Mouse (Mus musculus) left cerebral cortex, postnatal 10 days (tissue): ENCODE measurements around the gene Smim24. TPM values are rescaled to one million over a fixed set of nuclear protein-coding genes. Genes with fewer than 3 reads are reported as not detected.

Experiments used
- DNase-seq, 2 experiments: peaks; one replicate each; pipeline ENCODE4 v3.0.0; 2021 to 2022; ENCODE audit warnings: low spot score in 2 of 2, mixed read lengths in 1 of 2; ENCODE audit errors: extremely low spot score in 1 of 2
- intact Hi-C: fragments of 180-260 bp; cut with DNase I; formaldehyde crosslinking; loops from one replicate; pipeline ENCODE4 v1.15.1; 2025
- total RNA-seq, 2 experiments: library from RNA; stranded (reverse); gene quantifications; 2 replicates each; pipeline ENCODE4 v1.2.3; 2021

Smim24 gene
- 1 to 10 TPM; 2.0 to 2.2 TPM for total RNA-seq

DNA sequence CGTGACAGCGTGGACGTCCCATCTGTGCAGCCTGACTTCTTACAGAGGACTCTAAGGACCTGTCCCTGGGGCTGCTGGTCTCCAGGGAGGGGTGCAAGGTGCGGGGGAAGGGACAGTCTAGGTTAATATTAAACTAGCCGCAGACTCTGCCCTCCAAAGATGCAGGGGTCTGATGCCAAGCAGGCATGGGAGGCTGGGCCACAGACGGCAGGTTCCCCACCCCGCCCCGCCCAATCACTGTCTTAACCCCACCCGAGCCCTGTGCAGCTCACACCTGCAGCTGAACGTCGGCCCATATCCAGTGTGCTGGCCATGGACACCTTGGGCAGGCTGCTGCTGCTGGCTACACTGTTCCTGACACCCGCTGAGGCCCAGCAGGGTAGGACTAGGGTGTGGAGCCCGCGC, at the start of gene Smim24:
Gene Smim24, plus strand, starts transcription at position 271 of the 405 bp plus-strand sequence.
- intact Hi-C loops, result no loop called here
- DNase-seq, result no peak

DNA sequence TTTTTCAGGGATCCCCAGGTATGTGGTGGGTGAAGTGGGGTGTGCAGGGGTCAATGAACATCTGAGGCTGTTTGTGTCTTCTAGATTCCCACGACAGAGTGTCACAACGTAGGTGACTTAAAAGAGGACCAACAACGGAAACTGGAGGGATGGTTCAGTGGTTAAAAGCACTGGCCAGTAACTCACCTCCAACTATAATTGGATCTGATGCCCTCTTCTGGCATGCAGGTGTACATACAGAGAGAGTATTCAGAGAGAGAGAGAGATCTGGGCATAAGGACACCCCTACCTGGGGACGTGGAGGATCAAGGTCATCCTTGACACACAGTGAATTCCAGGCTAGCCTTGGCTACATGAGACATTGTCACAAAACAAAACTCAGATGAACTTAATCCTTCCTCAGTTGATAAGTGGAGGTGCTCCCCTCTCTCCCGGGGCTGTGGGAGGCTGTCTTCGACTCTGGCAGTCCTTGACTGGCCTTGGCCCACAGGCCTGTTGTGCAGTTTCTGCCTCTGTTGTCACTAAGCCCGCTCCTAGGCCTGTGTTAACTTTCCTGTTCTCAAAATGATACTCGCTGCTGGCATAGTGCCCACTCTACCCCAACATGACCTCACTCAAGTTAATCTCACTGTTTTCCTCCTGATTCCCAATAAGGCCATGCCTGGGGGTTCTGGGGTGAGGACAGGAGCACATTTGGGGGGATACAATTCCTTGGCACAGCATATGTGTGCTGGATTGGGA, 48.3 kb upstream of the Smim24 start:
- intact Hi-C loops, result loop anchor here (5.0 kb wide), 1 partner anchor 147 kb away; no protein-coding TSS in a partner anchor
- no peak for DNase-seq

DNA sequence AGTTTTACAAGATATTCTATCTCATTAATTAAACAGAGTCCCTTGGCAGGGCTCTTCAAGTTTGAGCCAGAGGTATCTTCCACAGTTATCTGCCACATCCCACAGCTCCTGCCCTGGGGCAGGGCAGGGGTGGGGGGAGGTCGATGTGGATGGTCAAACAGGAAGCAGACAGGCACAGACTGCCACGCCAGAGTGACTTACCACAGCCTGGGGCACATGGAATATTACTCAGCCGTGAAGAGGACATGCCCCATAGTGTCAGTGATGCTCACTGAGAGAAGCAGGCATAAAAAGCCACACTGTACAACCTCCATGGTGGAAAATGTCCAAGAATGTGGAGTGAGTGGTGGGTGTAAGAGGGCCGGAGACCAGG, 47.7 kb upstream of the Smim24 start:
- DNase-seq, result no peak
- intact Hi-C loops, result loop anchor here (5.0 kb wide), 1 partner anchor 148 kb away; no protein-coding TSS in a partner anchor

DNA sequence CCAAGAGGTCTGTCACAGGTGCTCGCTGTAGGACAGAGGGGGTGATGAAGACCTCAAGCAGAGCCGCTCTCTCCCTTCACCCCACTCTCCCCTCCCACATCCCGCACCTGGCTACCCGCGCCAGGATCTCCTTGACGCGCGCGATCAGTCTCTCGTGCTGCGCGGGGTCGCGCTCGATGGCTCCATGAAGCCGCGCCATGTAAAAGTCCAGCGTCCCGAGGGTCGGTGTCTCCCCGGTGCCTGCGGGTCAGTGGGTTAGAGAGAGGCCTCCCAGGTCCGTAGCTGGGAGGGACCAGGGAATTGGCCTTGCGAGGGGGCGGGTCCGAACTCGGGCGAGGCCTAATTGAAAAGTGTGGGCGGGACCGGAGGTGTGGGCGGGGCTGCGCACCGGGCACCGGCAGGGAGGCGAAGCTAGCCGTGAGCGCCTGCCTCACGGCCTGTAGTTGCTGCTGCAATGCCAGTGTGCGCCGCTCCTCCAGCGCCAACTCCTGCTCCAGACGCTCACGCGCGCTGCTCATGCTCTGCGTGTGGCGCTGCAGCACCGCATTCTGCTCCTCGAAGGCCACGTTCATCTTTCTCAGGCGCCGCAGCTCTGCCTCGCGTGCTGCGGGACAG, 46.3 kb upstream of the Smim24 start:
- intact Hi-C loops, result loop anchor here (5.0 kb wide), 1 partner anchor 149 kb away; no protein-coding TSS in a partner anchor

DNA sequence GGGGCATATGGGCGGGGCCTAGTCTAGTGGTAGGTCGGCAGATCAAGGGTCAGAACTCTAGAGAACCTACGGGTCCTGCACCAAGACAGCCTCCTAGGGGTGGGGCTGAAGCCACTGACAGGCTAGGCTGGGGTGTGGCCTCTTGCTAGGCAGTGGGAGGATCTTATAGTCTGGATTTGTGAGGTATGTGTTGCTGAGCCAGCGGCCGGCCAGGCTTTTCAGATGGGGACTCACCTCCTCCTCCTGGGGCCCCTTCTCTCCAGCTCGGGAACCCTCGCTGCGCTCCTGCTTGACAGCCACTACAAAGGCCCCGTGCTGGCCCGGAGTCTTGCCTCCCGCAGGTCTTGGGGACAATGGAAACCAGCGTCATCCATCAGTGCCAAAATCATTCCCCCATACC, 43.7 kb upstream of the Smim24 start:
- intact Hi-C loops, result loop anchor here (5.0 kb wide), 1 partner anchor 152 kb away; no protein-coding TSS in a partner anchor

More for the DNA sequence above, 46.3 kb upstream of the Smim24 start:
- DNase-seq, result peak in 1 of 2 experiments; percentile 76

DNA sequence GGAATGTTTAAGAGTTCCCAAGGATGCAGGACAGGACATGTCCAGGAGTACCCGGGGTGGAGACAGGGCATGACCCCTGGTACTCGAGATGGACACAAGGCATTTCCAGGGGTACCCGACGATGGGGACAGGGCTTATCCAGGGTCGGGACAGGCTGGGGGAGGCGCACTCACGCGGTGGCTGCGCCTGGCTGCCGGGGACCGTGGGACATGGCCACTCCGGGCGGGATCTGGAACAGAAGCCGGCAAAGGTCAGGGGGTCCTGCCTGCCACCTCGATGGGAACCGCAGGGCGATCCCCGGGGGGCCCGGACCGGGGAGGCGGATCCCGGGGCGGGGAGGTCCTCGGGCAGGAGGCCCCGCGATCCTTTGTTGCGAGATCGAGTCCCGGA, 42.9 kb upstream of the Smim24 start:
- no peak for DNase-seq
- intact Hi-C loops, result loop anchor here (5.0 kb wide), 1 partner anchor 153 kb away; no protein-coding TSS in a partner anchor

More for the DNA sequence above, 43.7 kb upstream of the Smim24 start:
- peak in 1 of 2 experiments; percentile 66 for DNase-seq

DNA sequence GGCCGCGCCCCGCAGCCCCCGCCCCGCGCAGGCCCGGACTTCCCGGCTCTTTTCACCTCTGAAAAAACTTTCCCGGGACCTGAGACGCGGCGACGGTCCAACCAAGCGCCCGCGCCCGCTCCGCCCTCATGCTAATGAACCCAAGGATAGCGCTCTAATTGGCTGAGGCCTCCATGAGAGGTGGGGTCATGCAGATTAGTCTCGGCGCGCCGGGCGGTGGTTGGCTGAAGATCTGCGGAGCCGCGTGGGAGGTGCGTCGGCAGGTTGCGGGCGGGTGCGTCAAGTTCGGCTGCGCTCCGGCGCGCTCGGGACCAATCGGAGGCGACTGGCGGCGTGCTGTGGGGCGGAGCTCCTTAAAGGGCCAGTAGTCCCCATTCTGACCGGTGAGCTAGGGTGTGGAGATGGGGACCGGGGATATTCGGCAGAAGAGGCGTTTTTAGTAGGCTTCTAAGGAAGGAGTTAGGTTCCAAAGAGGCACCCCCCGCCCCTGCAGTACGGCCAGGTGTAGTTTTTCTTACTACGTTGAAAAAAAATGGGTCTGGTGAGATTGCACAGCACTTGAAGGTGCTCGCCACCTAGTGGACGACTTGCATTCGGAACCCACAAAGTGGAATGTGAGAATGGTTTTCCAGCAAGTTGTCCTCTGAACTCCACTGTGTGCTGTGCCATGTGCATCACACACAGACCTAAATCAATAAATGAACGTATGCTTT, 42.3 kb upstream of the Smim24 start, which contains the start of gene Hmg20b:
Gene Hmg20b, minus strand, starts transcription at position 130 of the 713 bp plus-strand sequence.
- intact Hi-C loops, result no loop called here
- DNase-seq, result peak; percentile 99 to 100

DNA sequence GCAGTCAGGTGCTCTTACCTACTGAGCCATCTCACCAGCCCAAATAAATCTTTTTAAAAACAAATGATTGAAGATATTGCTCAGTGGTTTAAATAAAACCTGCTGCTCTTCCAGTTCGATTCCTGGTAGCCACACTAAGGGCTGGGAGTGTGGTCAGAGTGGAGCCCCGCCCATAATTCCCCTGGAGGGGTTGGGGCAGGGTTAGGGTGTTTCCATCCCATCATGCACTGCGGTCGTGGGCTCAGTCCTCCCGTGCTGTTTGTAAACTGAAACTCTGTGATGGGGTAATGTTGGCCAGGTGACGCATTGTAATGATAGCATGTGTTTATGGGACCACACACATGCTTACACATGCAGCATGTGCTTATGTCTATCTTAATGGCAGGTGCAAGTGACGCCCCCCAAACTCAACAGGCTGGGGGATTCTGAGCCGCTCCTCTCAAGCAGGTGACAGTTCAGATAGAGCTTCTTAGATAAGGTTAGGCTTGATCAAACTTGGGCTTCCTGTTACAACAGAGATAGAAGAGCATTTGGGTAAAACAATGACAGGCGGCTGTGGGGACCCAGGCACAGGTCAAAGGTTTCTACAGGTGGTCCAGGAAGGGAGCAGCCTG, 41.1 kb upstream of the Smim24 start:
- intact Hi-C loops, result loop anchor here (2.0 kb wide), 1 partner anchor 61 kb away; the partner anchor contains the start of gene Tjp3
- no peak for DNase-seq

DNA sequence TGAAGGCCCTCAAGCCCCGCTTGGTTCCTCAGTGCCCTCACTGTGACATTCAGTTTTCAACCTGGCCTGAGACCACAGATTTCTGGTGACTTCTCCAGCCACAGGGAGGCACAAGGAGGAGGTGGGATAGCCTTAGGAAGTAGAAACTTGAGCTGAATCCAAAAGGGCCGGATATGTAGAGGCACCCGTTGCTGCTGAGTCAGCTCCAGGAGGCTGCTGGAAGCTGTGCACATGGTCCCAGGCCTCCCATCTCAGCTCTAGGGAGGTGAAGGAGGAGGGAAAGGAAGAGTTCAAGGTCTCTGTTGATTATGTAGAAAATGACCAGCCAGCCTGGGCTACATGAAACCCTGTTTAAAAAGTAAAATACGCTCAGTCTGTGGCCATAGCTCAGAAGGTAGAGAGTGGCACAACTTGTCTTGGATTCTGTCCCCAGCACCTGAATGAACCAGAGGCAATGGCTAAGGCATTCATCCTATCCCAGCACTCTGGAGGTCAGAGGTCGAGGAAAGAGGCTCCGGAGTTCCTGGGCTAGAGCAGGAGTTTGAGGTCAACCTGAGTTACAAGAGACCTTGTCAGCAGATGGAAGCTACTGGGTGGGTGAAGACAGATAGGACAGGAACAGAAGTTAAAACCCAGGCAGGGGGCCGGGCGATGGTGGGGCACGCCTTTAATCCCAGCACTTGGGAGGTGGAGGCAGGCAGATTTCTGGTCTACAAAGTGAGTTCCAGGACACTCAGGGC, 37.9 kb upstream of the Smim24 start:
- intact Hi-C loops, result no loop called here
- DNase-seq, result no peak

DNA sequence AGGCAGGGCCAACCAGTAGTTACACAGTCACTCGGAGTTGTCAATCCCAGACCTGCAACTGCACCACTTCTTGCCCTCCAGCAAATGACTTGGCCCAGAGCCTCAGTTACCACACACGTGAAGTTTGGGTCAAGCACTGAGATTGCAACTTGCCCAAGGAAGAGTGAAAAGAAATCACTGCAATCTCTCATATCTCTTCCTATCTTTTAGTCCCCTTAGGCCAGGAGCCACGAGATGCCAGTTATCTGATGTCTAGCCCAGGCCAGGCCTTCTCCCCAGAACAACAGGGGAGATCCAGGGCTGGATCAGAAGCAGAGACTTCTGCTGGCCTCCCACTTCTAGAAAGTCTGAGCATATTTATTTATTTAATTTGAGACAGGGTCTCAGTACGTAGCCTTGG, 37.3 kb upstream of the Smim24 start:
- intact Hi-C loops, result no loop called here
- DNase-seq, result no peak

DNA sequence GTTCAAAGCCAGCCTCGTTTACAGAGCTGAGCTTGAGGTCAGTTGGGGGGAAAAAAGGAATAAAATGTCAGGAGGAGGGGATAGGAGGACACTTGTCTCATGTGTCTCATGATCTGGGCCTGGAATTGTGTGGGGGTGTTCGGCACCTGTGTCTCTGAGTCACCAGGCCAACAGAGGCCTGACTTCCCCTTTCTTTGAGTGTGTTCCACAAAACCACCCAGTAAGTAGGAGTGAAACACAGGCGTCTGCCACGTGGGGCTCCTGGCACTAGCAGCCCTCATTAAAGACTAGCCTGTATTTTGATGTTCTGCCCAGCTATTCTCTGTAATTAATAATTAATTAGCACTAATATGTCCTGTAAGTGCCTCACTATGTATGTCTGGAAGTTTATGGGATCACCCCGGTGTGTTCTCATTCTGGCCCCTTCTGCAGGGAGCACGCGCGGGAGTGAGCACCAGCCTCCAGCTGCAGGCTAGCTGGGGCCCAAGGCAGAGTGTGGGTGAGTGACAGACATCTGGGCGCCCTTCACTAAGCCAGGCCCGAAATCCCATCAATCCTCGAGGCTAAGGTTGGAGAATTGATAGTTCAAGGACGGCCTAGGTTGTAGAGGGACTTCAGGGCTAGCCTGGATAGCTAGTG, 36.4 kb upstream of the Smim24 start:
- no peak for DNase-seq
- intact Hi-C loops, result no loop called here

DNA sequence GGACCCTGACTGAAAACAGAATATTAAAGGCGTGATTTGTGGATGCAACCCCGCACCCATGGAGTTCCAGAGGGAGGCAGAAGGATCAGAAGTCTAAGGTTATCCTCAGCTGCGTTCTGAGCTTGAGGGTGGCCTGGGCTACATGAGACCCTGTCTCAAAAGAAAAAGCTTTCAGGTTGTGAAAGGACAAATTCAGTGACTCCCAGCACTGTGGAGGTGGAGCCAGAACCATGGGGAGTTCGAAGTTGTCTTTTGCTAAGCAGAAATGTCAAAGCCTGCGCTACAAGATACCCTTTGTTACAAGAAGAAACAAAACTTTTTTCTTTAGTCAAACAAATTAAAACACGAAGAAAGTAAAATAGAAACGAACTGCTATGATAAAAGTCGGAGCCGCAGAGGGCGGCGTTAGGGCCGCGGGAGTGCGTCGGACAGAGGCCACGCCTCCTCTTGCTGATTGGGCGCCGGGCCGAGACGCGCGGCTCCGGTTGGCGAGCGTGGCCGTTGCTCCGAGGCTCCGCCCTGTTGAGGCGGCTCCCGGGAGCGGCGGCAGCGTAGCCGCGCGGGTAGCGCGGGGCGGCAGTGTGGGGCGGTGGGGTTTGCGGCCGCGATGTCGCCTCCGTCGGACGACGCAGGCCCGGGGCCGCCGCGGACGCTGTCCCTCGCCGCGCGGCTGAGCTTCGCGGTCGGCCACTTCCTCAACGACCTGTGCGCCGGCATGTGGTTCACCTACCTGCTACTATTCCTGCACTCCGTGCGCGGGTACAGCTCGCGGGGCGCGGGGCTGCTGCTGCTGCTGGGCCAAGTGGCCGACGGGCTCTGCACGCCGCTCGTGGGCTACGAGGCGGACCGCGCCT, 35.6 kb upstream of the Smim24 start, which contains the start of gene Mfsd12:
Gene Mfsd12, plus strand, starts transcription at position 501 of the 854 bp plus-strand sequence.
- DNase-seq, result peak; percentile 88 to 96
- intact Hi-C loops, result no loop called here

DNA sequence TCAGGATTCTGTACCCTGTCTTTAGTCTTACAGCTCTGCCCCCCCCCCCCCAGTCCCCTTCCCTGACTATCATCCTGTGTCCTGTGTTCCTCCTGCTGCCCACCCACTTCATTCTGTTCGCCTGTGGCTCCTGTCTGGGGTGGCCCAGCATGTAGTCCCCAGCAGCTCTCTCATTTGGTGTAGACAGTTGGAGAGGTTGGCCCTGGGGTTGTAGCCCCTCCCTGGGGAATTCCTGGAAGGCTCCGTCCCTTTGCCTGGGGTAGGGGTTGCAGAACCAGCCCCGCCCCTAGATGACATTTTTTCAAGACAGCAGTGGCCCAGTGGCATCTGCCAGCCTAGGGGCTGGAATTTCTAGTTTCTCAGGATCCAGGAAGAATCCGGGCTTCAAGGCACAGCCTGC, 34.6 kb upstream of the Smim24 start:
- intact Hi-C loops, result no loop called here
- DNase-seq, result no peak

DNA sequence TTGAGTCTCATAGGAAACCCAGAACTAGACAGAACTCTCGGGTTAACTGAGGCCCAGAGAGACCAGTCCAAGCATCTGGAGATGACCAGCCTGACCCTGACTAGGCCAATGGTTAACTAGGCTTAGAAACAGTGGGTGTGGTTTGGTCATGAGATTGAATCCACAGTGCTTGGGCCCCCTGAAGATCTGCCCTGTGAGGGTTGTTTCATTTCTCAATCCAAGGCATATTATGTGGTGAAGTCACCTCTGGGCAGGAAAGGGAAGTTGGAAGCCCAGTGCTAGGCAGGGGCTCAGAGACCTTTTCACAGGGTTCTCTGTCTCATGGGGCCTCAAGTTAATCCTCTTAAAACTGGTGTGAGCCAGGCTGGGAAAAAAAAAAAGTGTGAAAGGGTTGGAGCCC, 34.0 kb upstream of the Smim24 start:
- no peak for DNase-seq
- intact Hi-C loops, result loop anchor here (1.0 kb wide), 1 partner anchor 12 kb away; no protein-coding TSS in a partner anchor

DNA sequence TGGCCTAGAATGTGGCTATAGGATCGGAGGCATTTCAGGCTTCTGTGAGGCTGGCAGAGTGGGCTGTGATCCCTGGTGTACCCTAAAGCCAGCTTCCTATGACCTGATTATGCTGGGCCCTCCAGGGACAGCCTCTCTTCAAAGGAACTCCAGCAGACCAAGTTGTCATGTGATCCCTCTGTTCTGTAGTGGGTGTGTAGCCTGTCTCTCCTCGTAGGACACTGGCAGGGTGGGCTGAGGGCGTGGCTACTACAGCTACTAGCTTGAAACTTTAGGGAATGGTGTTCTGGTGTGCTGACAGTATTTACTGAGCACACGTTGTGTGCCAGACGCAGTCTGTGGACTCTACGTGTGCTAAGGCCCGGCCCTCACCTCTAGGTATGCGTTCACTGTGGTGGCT, 32.1 kb upstream of the Smim24 start:
- DNase-seq, result no peak

DNA sequence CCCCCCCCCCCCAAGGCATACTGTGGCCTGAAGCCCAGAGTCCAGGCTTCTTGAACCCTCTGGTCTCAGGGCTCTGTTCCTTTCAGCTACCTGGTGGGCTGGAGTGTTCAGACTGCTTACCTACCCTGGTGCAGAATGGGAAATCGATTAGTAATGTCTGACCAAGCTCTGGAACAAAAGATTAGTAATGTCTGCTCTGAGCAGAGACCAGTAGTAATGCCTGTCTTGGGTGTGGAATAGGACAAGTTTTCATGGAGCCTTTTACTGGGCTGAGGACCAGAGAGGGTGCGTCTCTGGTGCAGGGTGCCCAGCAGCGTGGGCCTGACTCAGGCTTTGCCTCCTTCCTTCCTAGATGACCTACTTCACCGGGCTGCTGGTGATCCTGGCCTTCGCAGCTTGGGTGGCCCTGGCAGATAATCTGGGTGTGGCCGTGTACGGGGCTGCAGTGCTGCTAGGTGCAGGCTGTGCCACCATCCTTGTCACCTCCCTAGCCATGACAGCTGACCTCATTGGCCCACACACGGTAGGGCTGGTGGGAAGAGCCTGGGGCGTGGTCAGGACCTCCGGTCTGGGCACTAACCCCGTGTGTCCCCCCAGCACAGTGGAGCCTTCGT, 30.4 kb upstream of the Smim24 start:
- intact Hi-C loops, result no loop called here
- DNase-seq, result no peak

More for the DNA sequence above, 32.1 kb upstream of the Smim24 start:
- intact Hi-C loops, result no loop called here
